Mouse (Mus musculus) lung, postnatal 25 days (tissue): Measurements from ENCODE around the gene Tpsb2.

ENCODE experiments used
- DNase-seq: peaks from one replicate; pipeline ENCODE4 v3.0.0; 2022; ENCODE audit warnings: low spot score

Tpsb2 gene

GRCm38 (mm10) chr17:25406011-25406441 is 39.9 kb downstream of the Tpsb2 start:
- no peak for DNase-seq

- DNase-seq = no peak
These were observed 41.2 kb downstream of the Tpsb2 start for GRCm38 (mm10) chr17:25407352-25407751.

- no peak for DNase-seq
These were observed 42.3 kb downstream of the Tpsb2 start for GRCm38 (mm10) chr17:25408302-25408999.

GRCm38 (mm10) chr17:25409621-25410020 is 43.5 kb downstream of the Tpsb2 start:
- DNase-seq = no peak

GRCm38 (mm10) chr17:25410180-25410579 is 44.1 kb downstream of the Tpsb2 start:
- DNase-seq = no peak

GRCm38 (mm10) chr17:25410786-25411185 is 44.7 kb downstream of the Tpsb2 start:
- DNase-seq = no peak

- no peak for DNase-seq
These were observed 45.1 kb downstream of the Tpsb2 start for GRCm38 (mm10) chr17:25411251-25411650.

GRCm38 (mm10) chr17:25414209-25414608 is 48.1 kb downstream of the Tpsb2 start:
- DNase-seq = peak; percentile 12

GRCm38 (mm10) chr17:25414917-25415316 is 48.8 kb downstream of the Tpsb2 start:
- DNase-seq = no peak

GRCm38 (mm10) chr17:25415421-25415913 is 49.4 kb downstream of the Tpsb2 start:
- DNase-seq = no peak

- no peak for DNase-seq
These were observed 50.1 kb downstream of the Tpsb2 start for GRCm38 (mm10) chr17:25416219-25416618.

GRCm38 (mm10) chr17:25417990-25418389 is 51.9 kb downstream of the Tpsb2 start:
- no peak for DNase-seq
